Mouse (Mus musculus): ENCODE results near the gene Maml1. TPM values are rescaled to one million over a fixed set of nuclear protein-coding genes. Genes with fewer than 3 reads are reported as not detected.

The Maml1 gene
- polyA plus RNA-seq, 1 experiment from 2014 or later: 1.6 TPM

DNA sequence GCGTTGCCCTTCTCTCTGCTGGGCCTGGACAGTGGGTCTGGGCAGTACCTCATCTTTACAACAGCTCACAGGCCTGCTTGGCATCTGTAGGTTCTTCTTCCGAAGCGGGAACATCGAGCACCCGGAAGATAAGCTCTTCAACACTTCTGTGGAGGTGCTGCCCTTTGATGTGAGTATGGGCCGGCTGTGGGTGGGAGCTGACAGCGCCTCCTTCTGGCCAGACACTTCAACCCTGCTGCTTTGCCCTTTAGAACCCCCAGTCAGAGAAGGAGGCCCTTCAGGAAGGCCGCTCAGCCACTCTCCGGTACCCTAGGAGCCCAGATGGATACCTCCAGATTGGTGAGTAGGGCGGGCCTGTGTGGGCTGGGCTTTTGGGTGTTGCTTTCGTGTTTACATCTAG is 58.1 kb downstream of the Maml1 start:
- H3K27ac ChIP-seq (ENCODE audit: low read depth): no peak overlapping the region
- TF ChIP-seq EP300 (IDR thresholded peaks at IDR 0.05; ENCODE audit: low read depth) (no peak), CTCF (IDR thresholded peaks at IDR 0.05; ENCODE audit: low read depth) (peak; percentile 55)
- DNase-seq (peak; percentile 43), ATAC-seq (no peak)
- WGBS (ENCODE audit: insufficient replicate concordance): 88% methylated on average over 11 of the region's 11 CpGs
- H3K27me3 ChIP-seq (ENCODE audit: insufficient read depth, low read length): no peaks in the 10 kb centered on the region
- no peak overlapping the region for H3K9ac ChIP-seq (replicated peaks)
- H3K36me3 ChIP-seq (replicated peaks; ENCODE audit: insufficient read depth, low read length): peaks cover 51% of the 10 kb centered on the region
- no peak overlapping the region for H3K4me3 ChIP-seq (ENCODE audit: low read depth, low read length)
- H3K4me1 ChIP-seq (ENCODE audit: insufficient read depth): peaks cover 27% of the 10 kb centered on the region
- H3K4me2 ChIP-seq (ENCODE audit: low read depth, low read length): no peak overlapping the region
- no peaks in the 10 kb centered on the region for H3K9me3 ChIP-seq (ENCODE audit: low read length)

DNA sequence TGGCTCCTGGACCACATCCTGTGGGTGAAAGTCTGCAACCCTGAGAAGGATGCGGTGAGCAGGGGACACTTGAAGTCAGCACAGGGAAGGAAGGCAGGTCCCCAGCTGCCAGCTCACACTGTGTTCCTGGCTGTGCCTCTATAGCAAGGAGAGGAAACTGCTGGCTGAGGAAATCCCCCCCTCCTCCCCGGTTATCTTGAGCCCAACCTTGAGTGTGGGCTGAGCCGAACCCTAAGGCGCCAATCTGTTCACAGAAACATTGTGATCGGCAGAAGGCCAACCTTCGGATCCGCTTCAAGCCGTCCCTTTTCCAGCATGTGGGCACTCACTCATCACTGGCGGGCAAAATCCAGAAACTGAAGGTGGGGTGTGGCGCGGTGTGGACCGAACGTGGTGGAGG is 59.1 kb downstream of the Maml1 start:
- H3K9ac ChIP-seq (replicated peaks): no peak overlapping the region
- H3K4me1 ChIP-seq (ENCODE audit: insufficient read depth): peaks cover 24% of the 10 kb centered on the region
- no peaks in the 10 kb centered on the region for H3K9me3 ChIP-seq (ENCODE audit: low read length)
- H3K4me3 ChIP-seq (ENCODE audit: low read depth, low read length): no peak overlapping the region
- no peaks in the 10 kb centered on the region for H3K27me3 ChIP-seq (ENCODE audit: insufficient read depth, low read length)
- no peak for DNase-seq
- H3K27ac ChIP-seq (ENCODE audit: low read depth): no peak overlapping the region
- ATAC-seq: no peak
- 87% methylated on average over 13 of the region's 13 CpGs for WGBS (ENCODE audit: insufficient replicate concordance)
- no peak for TF ChIP-seq CTCF (IDR thresholded peaks at IDR 0.05; ENCODE audit: low read depth)
- no peak for TF ChIP-seq EP300 (IDR thresholded peaks at IDR 0.05; ENCODE audit: low read depth)
- no peak overlapping the region for H3K4me2 ChIP-seq (ENCODE audit: low read depth, low read length)
- peaks cover 51% of the 10 kb centered on the region for H3K36me3 ChIP-seq (replicated peaks; ENCODE audit: insufficient read depth, low read length)

DNA sequence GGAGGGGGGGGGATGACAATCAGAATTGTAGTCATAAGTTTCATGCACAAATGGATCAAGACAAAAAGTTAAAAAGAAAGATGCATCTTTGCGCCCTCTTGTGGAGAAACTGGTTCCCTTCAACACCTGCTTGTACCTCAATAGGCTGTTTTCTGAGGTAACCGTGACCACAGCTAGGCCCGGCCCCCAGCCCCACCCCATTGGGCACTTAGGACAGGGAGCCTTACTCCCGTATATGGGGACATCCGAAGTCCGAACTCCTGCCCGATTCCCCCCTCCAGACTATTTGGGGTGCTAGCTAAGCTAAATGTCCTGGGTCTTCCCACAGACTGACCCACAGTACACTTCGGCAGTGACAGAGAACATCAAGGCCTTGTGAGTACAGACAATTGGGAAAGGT is 60.7 kb downstream of the Maml1 start:
- Histone ChIP-seq H3K36me3 (replicated peaks; ENCODE audit: insufficient read depth, low read length) (peaks cover 51% of the 10 kb centered on the region), H3K27ac (ENCODE audit: low read depth) (no peak overlapping the region), H3K4me1 (ENCODE audit: insufficient read depth) (peaks cover 23% of the 10 kb centered on the region), H3K27me3 (ENCODE audit: insufficient read depth, low read length) (no peaks in the 10 kb centered on the region), H3K9me3 (ENCODE audit: low read length) (no peaks in the 10 kb centered on the region), H3K9ac (replicated peaks) (no peak overlapping the region), H3K4me2 (ENCODE audit: low read depth, low read length) (no peak overlapping the region), H3K4me3 (ENCODE audit: low read depth, low read length) (no peak overlapping the region)
- ATAC-seq (peak; percentile 36), DNase-seq (peak; percentile 72)
- TF ChIP-seq EP300 (IDR thresholded peaks at IDR 0.05; ENCODE audit: low read depth): no peak
- TF ChIP-seq CTCF (IDR thresholded peaks at IDR 0.05; ENCODE audit: low read depth): peak; percentile 76
- WGBS (ENCODE audit: insufficient replicate concordance): 33% methylated on average over 8 of the region's 8 CpGs

- Histone ChIP-seq H3K27me3 (ENCODE audit: insufficient read depth, low read length) (no peaks in the 10 kb centered on the region), H3K4me1 (ENCODE audit: insufficient read depth) (peaks cover 25% of the 10 kb centered on the region), H3K4me3 (ENCODE audit: low read depth, low read length) (no peak overlapping the region), H3K9me3 (ENCODE audit: low read length) (no peaks in the 10 kb centered on the region), H3K36me3 (replicated peaks; ENCODE audit: insufficient read depth, low read length) (peaks cover 51% of the 10 kb centered on the region), H3K27ac (ENCODE audit: low read depth) (no peak overlapping the region), H3K9ac (replicated peaks) (no peak overlapping the region), H3K4me2 (ENCODE audit: low read depth, low read length) (peak overlapping the region; percentile 9; the same call in 1 of the 2 replicates)
- TF ChIP-seq CTCF (IDR thresholded peaks at IDR 0.05; ENCODE audit: low read depth) (no peak), EP300 (IDR thresholded peaks at IDR 0.05; ENCODE audit: low read depth) (no peak)
- WGBS (ENCODE audit: insufficient replicate concordance): 72% methylated on average over 45 of the region's 45 CpGs
- DNase-seq (peak; percentile 37), ATAC-seq (0 out of 2 replicates have a peak, but pooled peaks have one; percentile 6)
Measured at GRCm38 (mm10) chr11:50230481-50231304, 61.4 kb downstream of the Maml1 start.

DNA sequence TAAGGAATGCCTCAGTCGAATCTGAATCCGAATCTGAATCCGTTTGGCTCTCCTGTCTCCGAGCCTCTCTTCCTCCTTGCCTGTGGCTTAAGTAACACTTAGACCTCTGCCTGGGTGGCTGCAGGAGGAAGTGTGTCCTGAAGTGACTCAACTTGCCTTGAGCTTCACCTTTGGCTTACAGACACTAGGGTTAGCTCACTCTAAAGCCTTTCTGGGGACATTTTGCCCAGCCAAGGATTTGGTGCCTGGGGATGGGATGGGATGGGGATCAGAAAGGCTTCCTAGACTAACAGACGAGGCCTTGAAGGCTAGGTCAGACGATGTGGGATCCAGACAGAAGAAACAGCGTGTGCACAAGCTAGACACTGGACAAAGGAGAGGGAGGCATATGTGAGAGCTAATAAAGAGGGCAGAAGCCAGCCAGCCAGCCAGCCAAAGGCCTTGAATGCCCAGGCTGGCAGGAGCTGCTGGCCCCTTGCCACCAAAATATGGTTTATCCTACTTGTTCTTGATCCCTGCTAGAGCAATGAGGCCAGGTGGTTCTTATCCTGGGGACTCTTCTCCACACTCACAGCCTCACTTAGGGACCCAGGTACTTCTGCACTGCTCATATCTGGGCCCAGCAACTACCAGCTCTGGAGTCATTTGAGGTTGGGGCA is 62.7 kb downstream of the Maml1 start:
- 62% methylated on average over 7 of the region's 7 CpGs for WGBS (ENCODE audit: insufficient replicate concordance)
- Histone ChIP-seq H3K4me2 (ENCODE audit: low read depth, low read length) (no peak overlapping the region), H3K9ac (replicated peaks) (no peak overlapping the region), H3K4me3 (ENCODE audit: low read depth, low read length) (no peak overlapping the region), H3K36me3 (replicated peaks; ENCODE audit: insufficient read depth, low read length) (peaks cover 40% of the 10 kb centered on the region), H3K4me1 (ENCODE audit: insufficient read depth) (peaks cover 26% of the 10 kb centered on the region), H3K27ac (ENCODE audit: low read depth) (peak overlapping the region; percentile 53; the same call in 1 of the 2 replicates), H3K27me3 (ENCODE audit: insufficient read depth, low read length) (no peaks in the 10 kb centered on the region), H3K9me3 (ENCODE audit: low read length) (no peaks in the 10 kb centered on the region)
- DNase-seq: no peak
- no peak for ATAC-seq
- TF ChIP-seq EP300 (IDR thresholded peaks at IDR 0.05; ENCODE audit: low read depth): no peak
- no peak for TF ChIP-seq CTCF (IDR thresholded peaks at IDR 0.05; ENCODE audit: low read depth)

DNA sequence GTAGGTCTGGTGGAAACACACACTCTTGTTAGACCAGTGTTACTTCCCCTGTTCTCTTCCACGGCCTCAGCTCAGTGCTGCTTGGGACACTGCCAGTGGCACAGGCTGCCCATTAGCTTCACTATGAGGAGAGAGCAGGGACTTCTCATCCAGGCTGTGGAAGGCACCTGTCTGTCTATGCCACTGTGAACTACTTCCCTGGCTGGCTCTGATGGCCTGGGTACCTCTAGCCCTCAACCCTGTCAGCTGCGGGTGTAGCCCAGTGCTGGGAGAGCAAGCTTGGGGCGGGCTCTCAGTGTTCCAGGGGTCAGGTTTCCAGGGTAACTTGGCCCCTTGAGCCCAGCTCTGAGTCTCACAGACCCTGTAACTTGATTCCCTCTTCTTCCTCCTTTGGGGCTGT is 63.3 kb downstream of the Maml1 start:
- TF ChIP-seq EP300 (IDR thresholded peaks at IDR 0.05; ENCODE audit: low read depth) (no peak), CTCF (IDR thresholded peaks at IDR 0.05; ENCODE audit: low read depth) (no peak)
- WGBS (ENCODE audit: insufficient replicate concordance): 62% methylated on average over 3 of the region's 3 CpGs

More for the DNA sequence above, 63.3 kb downstream of the Maml1 start:
- Histone ChIP-seq H3K4me2 (ENCODE audit: low read depth, low read length) (no peak overlapping the region; the same call in 1 of the 2 replicates), H3K9ac (replicated peaks) (no peak overlapping the region), H3K4me1 (ENCODE audit: insufficient read depth) (peaks cover 32% of the 10 kb centered on the region), H3K9me3 (ENCODE audit: low read length) (no peaks in the 10 kb centered on the region), H3K27me3 (ENCODE audit: insufficient read depth, low read length) (no peaks in the 10 kb centered on the region), H3K27ac (ENCODE audit: low read depth) (0 out of 2 replicates have a peak overlapping the region, but pooled peaks have one; percentile 53), H3K4me3 (ENCODE audit: low read depth, low read length) (no peak overlapping the region), H3K36me3 (replicated peaks; ENCODE audit: insufficient read depth, low read length) (peaks cover 34% of the 10 kb centered on the region)
- no peak for ATAC-seq
- no peak for DNase-seq

Data from liver, postnatal 0 days (tissue).